Mouse (Mus musculus) lung, postnatal 14 days (tissue): ENCODE results near the gene Klf15.
A peak's percentile ranks its signal among the peaks of the same experiment; 100 is the strongest.

ENCODE experiments used
- DNase-seq: peaks from one replicate; pipeline ENCODE4 v3.0.0; 2021

Gene Klf15

GRCm38 (mm10) chr6:90494566-90494965 is 32.2 kb downstream of the Klf15 start:
- no peak for DNase-seq

DNA sequence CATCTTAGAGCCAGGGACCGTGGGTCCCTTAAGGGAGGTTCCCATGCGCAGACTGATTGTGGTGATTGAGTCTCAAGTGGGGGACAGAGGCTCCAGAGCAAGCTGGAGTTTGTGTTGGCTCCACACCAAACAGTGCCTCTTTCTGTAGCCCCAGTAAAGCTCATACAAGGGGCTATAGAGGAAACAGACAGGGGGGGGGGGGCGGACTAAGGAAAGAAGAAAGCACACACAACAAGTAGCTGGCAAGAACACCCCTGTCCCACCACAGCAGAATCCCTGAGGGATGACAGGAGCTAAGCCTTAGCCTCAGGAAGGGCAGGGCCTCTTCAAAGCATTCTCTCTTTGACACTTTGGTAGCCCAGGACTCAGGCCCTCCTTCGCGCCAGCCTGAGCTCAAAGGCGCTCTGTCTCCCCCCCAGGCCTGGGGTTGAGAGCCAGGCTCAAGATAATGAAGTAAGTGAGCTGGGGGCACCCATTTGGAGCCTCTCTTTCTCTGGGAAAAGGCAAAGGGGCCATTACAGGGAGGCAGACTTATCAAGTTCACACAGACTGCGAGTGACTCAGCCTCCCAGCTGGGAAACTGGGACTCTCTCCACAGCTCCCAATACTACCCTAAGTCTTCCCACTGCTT is 33.0 kb downstream of the Klf15 start:
- DNase-seq: no peak

DNA sequence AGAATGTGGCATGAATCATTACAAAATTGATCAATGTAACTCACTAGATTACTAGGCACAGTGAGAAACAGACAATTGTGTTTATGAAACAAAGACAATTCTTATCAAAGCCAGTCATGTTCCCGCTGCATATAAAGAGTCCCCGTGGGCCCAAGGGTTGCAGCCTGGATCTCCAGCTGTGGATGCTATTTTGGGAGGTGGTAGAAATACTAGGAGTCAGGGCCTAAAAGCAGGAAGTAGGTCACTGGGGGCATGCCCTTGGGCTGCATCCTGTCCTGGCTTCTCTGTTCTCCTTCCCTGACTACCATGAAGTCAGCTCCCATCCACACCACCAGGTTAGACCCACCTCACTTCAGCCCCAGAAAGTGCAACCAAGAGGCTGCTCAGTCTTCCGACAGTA is 33.8 kb downstream of the Klf15 start:
- DNase-seq: no peak

DNA sequence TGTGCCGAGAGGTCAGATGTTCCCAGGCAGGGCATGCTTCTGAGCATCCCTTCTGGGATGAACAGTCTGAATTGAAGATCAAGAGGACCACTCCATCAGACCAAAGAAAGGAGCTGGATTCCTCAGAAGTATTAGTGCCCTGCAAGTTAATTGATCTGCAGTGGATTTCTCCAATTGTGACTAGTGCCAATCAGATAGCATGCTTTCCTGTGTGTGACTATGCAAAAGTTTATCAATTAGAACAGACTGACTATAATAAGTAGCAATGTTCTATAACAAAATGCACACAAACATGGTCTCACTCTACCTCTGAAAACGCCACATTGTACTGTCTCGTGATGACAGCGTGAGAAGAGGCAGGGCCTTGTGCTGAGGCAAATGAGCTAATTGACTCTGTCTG is 37.1 kb downstream of the Klf15 start:
- no peak for DNase-seq

GRCm38 (mm10) chr6:90501222-90501940 is 39.0 kb downstream of the Klf15 start:
- DNase-seq: no peak

DNA sequence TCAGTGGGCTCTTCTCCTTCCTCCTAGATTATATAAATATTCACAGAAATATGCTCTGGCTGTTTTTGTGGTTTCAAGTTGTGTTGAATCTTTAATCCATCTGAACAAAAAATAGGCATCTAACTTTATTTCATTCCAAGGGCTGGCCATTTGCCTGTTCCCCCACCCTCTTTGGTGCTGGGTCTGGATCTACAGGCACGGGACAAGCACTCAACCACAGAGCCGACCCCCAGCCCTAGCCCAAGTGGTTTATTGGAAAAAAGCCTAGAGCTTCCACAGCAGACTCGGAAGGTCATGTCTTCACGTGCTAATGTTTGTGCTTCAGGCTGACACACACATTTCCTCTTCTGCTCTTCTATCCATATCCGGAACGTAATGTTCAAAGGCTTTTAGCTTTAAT is 43.5 kb downstream of the Klf15 start:
- peak; percentile 73 for DNase-seq

GRCm38 (mm10) chr6:90506673-90507311 is 44.4 kb downstream of the Klf15 start:
- DNase-seq: peak; percentile 95

- no peak for DNase-seq
Measured at GRCm38 (mm10) chr6:90507443-90507842, 45.1 kb downstream of the Klf15 start.

GRCm38 (mm10) chr6:90508197-90508624 is 45.8 kb downstream of the Klf15 start:
- DNase-seq: peak; percentile 78

- peak; percentile 88 for DNase-seq
Measured at GRCm38 (mm10) chr6:90509085-90509484, 46.7 kb downstream of the Klf15 start.

- no peak for DNase-seq
Measured at GRCm38 (mm10) chr6:90512416-90512815, 50.0 kb downstream of the Klf15 start.

DNA sequence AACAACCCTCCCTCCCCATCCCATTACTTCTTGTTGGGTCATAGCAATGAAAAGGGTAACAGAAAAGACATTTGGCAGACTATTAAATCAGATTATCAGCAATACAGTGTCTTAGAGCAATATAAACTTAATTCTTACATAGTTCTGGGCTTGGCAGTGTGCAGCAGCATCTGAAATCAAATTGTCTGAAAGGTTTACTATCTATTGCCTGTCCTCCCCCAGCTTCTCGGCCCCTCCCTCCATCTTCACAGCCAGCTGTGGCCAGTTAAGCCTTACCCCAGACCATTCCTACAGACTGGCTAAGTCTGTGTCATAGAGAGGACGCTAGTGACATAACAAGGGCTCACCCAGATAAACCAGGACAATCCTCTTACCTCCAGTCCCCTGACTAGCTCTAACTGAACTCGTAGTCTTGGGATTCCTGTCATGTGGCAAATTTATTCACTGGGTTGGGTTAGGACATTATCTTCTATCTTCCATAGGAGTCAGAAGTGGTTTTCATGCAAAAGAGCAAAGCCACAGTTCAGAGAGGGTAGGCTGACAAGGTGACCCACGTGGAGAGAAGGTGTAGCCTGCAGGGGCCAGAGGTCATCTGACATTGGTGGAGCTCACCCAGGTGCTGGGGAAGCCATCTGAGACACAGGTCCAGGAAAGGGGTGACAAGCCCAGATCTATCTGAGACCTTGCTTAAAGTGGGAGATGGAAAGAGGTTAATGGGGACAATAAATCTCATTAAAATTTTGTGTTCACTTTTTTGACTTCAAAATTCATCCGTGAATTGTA is 50.9 kb downstream of the Klf15 start:
- no peak for DNase-seq

- DNase-seq: peak; percentile 65
Measured at GRCm38 (mm10) chr6:90514369-90514768, 52.0 kb downstream of the Klf15 start.

DNA sequence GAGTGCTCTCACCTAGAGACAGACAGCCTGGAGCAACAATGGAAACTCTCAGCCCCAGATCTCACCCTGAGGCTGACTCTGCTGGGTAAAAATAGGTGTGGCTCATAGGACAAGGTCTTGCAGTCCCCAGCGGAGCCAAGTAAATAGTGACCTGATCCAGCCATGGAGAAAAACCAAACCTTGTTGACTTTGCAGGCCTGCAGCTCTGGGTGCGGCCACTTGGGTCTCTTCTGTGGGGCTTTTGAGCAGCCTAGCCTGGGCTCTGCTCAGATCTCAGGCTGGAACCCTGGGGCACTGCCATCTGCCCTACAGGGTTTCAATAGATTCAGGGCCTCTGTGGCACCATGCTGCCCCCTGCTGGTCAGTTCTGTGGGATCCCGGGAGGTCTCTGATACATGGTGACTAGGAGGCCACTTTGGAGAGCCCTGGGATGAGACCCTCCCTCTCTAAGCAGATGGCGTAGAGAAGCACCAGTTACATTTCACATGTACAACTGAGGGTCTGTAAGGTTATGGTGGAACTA is 52.6 kb downstream of the Klf15 start:
- DNase-seq: peak; percentile 95

DNA sequence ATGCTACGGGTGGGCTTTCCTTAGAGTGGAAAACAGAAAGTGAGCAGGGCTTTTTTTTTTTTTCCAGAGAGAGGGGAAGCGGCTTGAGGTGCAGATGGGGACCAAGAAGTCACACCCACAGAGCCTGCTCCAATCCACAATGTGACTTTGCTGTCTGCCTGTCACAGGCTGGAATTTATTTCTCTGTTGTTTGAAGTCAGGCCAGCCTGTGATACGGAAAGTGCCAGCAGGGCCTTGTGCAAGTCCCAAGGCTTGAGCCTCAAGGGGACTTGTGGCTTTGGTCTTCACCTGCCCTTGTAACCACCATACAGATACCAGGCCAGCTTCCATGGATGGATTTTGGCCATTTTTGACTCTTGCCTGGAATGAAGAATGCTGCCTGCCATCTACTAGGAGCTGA is 56.5 kb downstream of the Klf15 start:
- DNase-seq: no peak

- DNase-seq: no peak
Measured at GRCm38 (mm10) chr6:90519375-90519774, 57.0 kb downstream of the Klf15 start.
